Mouse (Mus musculus) hematopoietic multipotent progenitor cell, adult 10-12 weeks (in vitro differentiated cells): ENCODE results near the gene Eps8l2. TPM values are rescaled to one million over a fixed set of nuclear protein-coding genes. Genes with fewer than 3 reads are reported as not detected.

ENCODE experiments used
- polyA plus RNA-seq: library from polyadenylated mRNA; stranded (reverse); fragments of >175 nt; gene quantifications from 2 replicates; pipeline ENCODE4 v1.2.3, GENCODE M21; 2012; ENCODE audit warnings: low replicate concordance

Eps8l2 gene
- 0.34 and 0.65 TPM in 2 replicates for polyA plus RNA-seq

GRCm38 (mm10) chr7:141338576-141339131 is at the start of gene Eps8l2:
Eps8l2 (plus strand) TSS chr7:141338880.

DNA sequence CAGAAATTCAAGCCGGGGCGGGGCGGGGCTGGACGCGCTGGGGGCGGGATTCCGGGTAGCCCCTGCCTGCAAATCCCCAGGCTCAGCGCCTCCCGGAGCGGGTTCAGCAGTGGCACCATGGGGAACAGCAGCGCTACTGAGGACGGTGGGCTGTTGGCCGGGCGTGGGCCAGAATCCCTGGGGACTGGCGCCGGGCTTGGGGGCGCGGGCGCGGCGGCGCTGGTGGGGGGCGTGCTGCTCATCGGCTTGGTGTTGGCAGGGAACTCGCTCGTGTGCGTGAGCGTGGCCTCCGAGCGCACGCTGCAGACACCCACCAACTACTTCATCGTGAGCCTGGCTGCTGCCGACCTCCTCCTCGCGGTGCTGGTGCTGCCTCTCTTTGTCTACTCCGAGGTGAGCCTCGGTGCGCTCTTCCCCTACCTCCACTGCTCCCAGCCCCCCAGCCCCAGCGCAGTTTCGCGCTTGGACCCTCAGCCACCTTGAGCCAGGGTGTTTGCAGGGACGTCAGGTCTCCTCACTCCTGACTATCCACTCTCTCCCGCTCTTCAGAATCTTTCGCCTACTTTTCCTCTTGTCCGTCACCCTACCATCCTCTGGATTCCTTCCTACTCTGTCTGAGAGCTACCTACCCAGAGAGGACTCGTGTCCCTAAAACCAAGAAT is 46.6 kb upstream of the Eps8l2 start, which contains the start of gene Drd4:
Gene Drd4 (plus strand): TSS at position 86 of the 662 bp plus-strand sequence.

GRCm38 (mm10) chr7:141327469-141328372 is 11.0 kb upstream of the Eps8l2 start, which contains the start of the genes Deaf1 and Tmem80:
Deaf1 (minus strand) TSS chr7:141327690.
Tmem80 (plus strand) TSS chr7:141327739.

GRCm38 (mm10) chr7:141391625-141392551 is 53.2 kb downstream of the Eps8l2 start, which contains the start of gene Taldo1:
Taldo1 (plus strand) TSS chr7:141392199.

Other genes starting within 250 kb of the Eps8l2 start
- gene Sigirr, start 238.3 kb upstream of the Eps8l2 start, polyA plus RNA-seq, result 44.4 and 49.0 TPM in 2 replicates
- gene Ano9, start 221.1 kb upstream of the Eps8l2 start, polyA plus RNA-seq, result not detected in 2 replicates
- 25.5 and 46.6 TPM in 2 replicates for gene Ptdss2, start 216.5 kb upstream of the Eps8l2 start, polyA plus RNA-seq
- gene Rnh1, start 166.0 kb upstream of the Eps8l2 start, polyA plus RNA-seq, result 9.0 and 40.5 TPM in 2 replicates
- 32.3 and 36.1 TPM in 2 replicates for gene Hras, start 144.9 kb upstream of the Eps8l2 start, polyA plus RNA-seq
- gene Lrrc56, start 144.7 kb upstream of the Eps8l2 start, polyA plus RNA-seq, result 13.6 and 20.7 TPM in 2 replicates
- gene Lmntd2, start 124.8 kb upstream of the Eps8l2 start, polyA plus RNA-seq, result 4.7 and 9.3 TPM in 2 replicates
- gene Rassf7, start 123.0 kb upstream of the Eps8l2 start, polyA plus RNA-seq, result 18.6 and 26.2 TPM in 2 replicates
- 119 and 133 TPM in 2 replicates for gene Phrf1, start 110.1 kb upstream of the Eps8l2 start, polyA plus RNA-seq
- 136 and 455 TPM in 2 replicates for gene Irf7, start 72.4 kb upstream of the Eps8l2 start, polyA plus RNA-seq
- 0.06 and 0.34 TPM in 2 replicates for gene Cdhr5, start 62.1 kb upstream of the Eps8l2 start, polyA plus RNA-seq
- 0.21 TPM in 1 of 2 replicates, not detected in the other for gene Sct, start 59.7 kb upstream of the Eps8l2 start, polyA plus RNA-seq
- gene Drd4, start 46.9 kb upstream of the Eps8l2 start, polyA plus RNA-seq, result 0.11 TPM in 1 of 2 replicates, not detected in the other
- gene Deaf1, start 11.2 kb upstream of the Eps8l2 start, polyA plus RNA-seq, result 16.9 and 54.5 TPM in 2 replicates
- gene Tmem80, start 11.1 kb upstream of the Eps8l2 start, polyA plus RNA-seq, result 23.7 and 40.6 TPM in 2 replicates
- 33.5 and 307 TPM in 2 replicates for gene Taldo1, start 53.3 kb downstream of the Eps8l2 start, polyA plus RNA-seq
- gene Gatd1, start 75.3 kb downstream of the Eps8l2 start, polyA plus RNA-seq, result 9.9 and 18.8 TPM in 2 replicates
- 0.10 TPM in 1 of 2 replicates, not detected in the other for gene Cend1, start 90.6 kb downstream of the Eps8l2 start, polyA plus RNA-seq
- gene Slc25a22, start 99.0 kb downstream of the Eps8l2 start, polyA plus RNA-seq, result 66.0 and 111 TPM in 2 replicates
- 11.3 and 32.9 TPM in 2 replicates for gene Pidd1, start 105.1 kb downstream of the Eps8l2 start, polyA plus RNA-seq
- gene Rplp2, start 108.5 kb downstream of the Eps8l2 start, polyA plus RNA-seq, result 3,922 and 5,182 TPM in 2 replicates
- gene Pnpla2, start 116.3 kb downstream of the Eps8l2 start, polyA plus RNA-seq, result 122 and 166 TPM in 2 replicates
- gene Cracr2b, start 122.2 kb downstream of the Eps8l2 start, polyA plus RNA-seq, result 4.4 and 5.5 TPM in 2 replicates
- 7.4 and 23.0 TPM in 2 replicates for gene Cd151, start 128.5 kb downstream of the Eps8l2 start, polyA plus RNA-seq
- gene Polr2l, start 136.3 kb downstream of the Eps8l2 start, polyA plus RNA-seq, result 22.1 and 24.5 TPM in 2 replicates
- 5.9 and 14.9 TPM in 2 replicates for gene Tspan4, start 136.4 kb downstream of the Eps8l2 start, polyA plus RNA-seq
- 11.4 and 11.9 TPM in 2 replicates for gene Chid1, start 201.0 kb downstream of the Eps8l2 start, polyA plus RNA-seq
- gene Ap2a2, start 223.3 kb downstream of the Eps8l2 start, polyA plus RNA-seq, result 28.5 and 29.5 TPM in 2 replicates